Mouse (Mus musculus) kidney, embryonic 15.5 days (tissue): Measurements from ENCODE around the gene Lim2. TPM values are rescaled to one million over a fixed set of nuclear protein-coding genes. Genes with fewer than 3 reads are reported as not detected.

Experiments
- ATAC-seq: fragments of 200-750 bp; cut with Nextera tagmentation; replicated peaks from 2 replicates; pipeline ENCODE4 v1.8.0; 2017; ENCODE audit warnings: moderate TSS enrichment; ENCODE audit not compliant: low FRiP score
- H3K27ac ChIP-seq: fragments of 300-500 bp; sonication (generic); 2 replicates; pipeline ENCODE4 v1.5.1; 2015; ENCODE audit warnings: mild to moderate bottlenecking, inconsistent platforms
- H3K27me3 ChIP-seq: fragments of 300-500 bp; sonication (generic); 2 replicates; pipeline ENCODE4 v1.6.1; 2015; ENCODE audit warnings: inconsistent platforms
- H3K36me3 ChIP-seq: fragments of 300-500 bp; sonication (generic); 2 replicates; pipeline ENCODE4 v1.6.1; 2015; ENCODE audit warnings: inconsistent platforms
- H3K4me1 ChIP-seq: fragments of 300-500 bp; sonication (generic); 2 replicates; pipeline ENCODE4 v1.6.1; 2015; ENCODE audit warnings: inconsistent platforms
- H3K4me2 ChIP-seq: fragments of 300-500 bp; sonication (generic); 2 replicates; pipeline ENCODE4 v1.6.1; 2015; ENCODE audit warnings: moderate library complexity, mild to moderate bottlenecking, inconsistent platforms
- H3K4me3 ChIP-seq: fragments of 300-500 bp; sonication (generic); replicated peaks from 2 replicates; pipeline ENCODE4 v1.5.1; 2015; ENCODE audit warnings: mild to moderate bottlenecking, inconsistent platforms
- H3K9ac ChIP-seq: fragments of 300-500 bp; sonication (generic); 2 replicates; pipeline ENCODE4 v1.6.1; 2015; ENCODE audit warnings: mild to moderate bottlenecking, inconsistent platforms
- H3K9me3 ChIP-seq: fragments of 300-500 bp; sonication (generic); replicated peaks from 2 replicates; pipeline ENCODE4 v1.6.1; 2016; ENCODE audit warnings: inconsistent platforms
- WGBS: fragments of 180-500 bp; shearing (Covaris S2); methylation state at CpG from one replicate; pipeline ENCODE4 v1.1.7; 2015; ENCODE audit warnings: mixed read lengths; 5-methylcytosine and 5-hydroxymethylcytosine counted together
- polyA plus RNA-seq: library from polyadenylated mRNA; unstranded; fragments of >200 nt; fragmentation: Nextera tagmentation; extraction: Ambion mirVana; gene quantifications from 2 replicates; pipeline ENCODE4 v1.2.1, GENCODE M21; 2015

The Lim2 gene
- polyA plus RNA-seq, 1 experiment from 2014 or later, result not detected

- no peak overlapping the region for H3K4me3 ChIP-seq
- no peak overlapping the region for H3K9ac ChIP-seq
- H3K36me3 ChIP-seq, result peaks cover 43% of the 10 kb centered on the region
- peaks cover 4% of the 10 kb centered on the region for H3K4me1 ChIP-seq
- no peaks in the 10 kb centered on the region for H3K27me3 ChIP-seq
- no peaks in the 10 kb centered on the region for H3K9me3 ChIP-seq
- H3K4me2 ChIP-seq, result no peak overlapping the region
- H3K27ac ChIP-seq, result no peak overlapping the region
- 99% methylated on average over 2 of the region's 2 CpGs for WGBS
- no peak for ATAC-seq
Observed at GRCm38 (mm10) chr7:43449811-43450210, 22.3 kb downstream of the Lim2 start.

GRCm38 (mm10) chr7:43451726-43452125, 24.3 kb downstream of the Lim2 start:
- H3K27ac ChIP-seq, result no peak overlapping the region
- no peak for ATAC-seq
- no peak overlapping the region for H3K4me3 ChIP-seq
- WGBS, result 95% methylated on average over 11 of the region's 11 CpGs
- H3K27me3 ChIP-seq, result no peaks in the 10 kb centered on the region
- peaks cover 61% of the 10 kb centered on the region for H3K36me3 ChIP-seq
- H3K4me1 ChIP-seq, result no peaks in the 10 kb centered on the region
- no peak overlapping the region for H3K9ac ChIP-seq
- no peaks in the 10 kb centered on the region for H3K9me3 ChIP-seq
- no peak overlapping the region for H3K4me2 ChIP-seq

DNA sequence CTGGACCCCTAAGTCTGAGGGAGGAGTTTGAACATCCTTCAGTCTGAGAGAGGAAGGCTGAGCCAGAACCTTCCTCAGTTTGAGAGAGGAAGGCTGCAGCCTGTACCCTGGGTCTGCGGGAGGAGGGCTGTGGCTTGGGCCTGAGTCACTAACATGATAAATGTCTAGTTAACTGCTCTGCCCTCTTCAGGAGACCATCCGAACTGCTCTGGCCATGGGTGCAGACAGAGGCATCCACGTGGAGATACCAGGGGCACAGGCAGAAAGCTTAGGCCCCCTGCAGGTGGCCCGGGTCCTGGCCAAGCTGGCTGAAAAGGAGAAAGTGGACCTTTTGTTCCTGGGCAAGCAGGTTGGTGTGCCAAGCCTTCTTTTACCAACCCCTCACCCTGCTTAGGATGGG, 25.1 kb downstream of the Lim2 start:
- no peaks in the 10 kb centered on the region for H3K4me1 ChIP-seq
- H3K36me3 ChIP-seq, result peaks cover 66% of the 10 kb centered on the region
- no peak overlapping the region for H3K27ac ChIP-seq
- H3K27me3 ChIP-seq, result no peaks in the 10 kb centered on the region
- no peak overlapping the region for H3K4me2 ChIP-seq
- H3K4me3 ChIP-seq, result no peak overlapping the region
- WGBS, result 49% methylated on average over 4 of the region's 4 CpGs
- H3K9ac ChIP-seq, result no peak overlapping the region
- no peaks in the 10 kb centered on the region for H3K9me3 ChIP-seq
- ATAC-seq, result peak; percentile 55

DNA sequence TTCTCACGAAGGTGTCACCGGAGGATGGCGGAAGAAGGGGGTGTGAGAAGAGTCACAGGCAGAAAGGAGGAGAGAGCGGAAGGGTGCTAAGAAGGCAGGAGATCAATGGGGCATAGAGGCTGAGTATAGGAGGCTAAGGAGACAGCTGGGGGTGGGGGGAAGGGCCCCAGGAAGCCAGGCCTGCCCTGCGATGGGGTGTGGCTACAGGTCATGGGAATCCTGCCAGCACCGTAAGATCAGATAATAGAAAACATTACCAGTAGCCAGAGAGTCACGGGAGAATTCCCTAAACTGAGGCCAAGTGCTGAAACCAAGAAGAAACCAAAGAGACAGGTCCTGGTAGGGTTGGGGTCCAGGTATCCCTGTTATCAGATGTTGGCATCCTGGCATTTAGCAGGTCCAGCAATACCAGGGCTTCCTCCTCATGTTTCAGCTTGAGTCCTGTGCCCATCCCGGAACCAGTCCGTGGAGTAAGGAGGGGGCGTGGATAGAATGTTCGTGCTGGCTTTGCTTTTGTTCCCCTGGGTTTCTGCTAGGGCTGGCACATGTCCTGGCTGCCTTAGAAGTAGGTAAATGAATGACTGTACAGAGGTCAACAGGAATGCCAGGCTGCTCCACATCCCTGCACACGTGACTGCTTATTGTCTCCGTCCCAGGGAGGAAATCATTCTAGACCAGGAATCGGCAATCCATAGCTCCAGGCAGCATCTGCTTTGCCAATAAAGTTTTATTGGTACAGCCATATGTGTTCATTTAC, 26.3 kb downstream of the Lim2 start:
- 75% methylated on average over 14 of the region's 14 CpGs for WGBS
- no peaks in the 10 kb centered on the region for H3K4me1 ChIP-seq
- H3K4me2 ChIP-seq, result no peak overlapping the region
- no peak for ATAC-seq
- no peak overlapping the region for H3K9ac ChIP-seq
- H3K36me3 ChIP-seq, result peaks cover 73% of the 10 kb centered on the region
- H3K27me3 ChIP-seq, result no peaks in the 10 kb centered on the region
- H3K4me3 ChIP-seq, result no peak overlapping the region
- no peak overlapping the region for H3K27ac ChIP-seq
- H3K9me3 ChIP-seq, result no peaks in the 10 kb centered on the region

DNA sequence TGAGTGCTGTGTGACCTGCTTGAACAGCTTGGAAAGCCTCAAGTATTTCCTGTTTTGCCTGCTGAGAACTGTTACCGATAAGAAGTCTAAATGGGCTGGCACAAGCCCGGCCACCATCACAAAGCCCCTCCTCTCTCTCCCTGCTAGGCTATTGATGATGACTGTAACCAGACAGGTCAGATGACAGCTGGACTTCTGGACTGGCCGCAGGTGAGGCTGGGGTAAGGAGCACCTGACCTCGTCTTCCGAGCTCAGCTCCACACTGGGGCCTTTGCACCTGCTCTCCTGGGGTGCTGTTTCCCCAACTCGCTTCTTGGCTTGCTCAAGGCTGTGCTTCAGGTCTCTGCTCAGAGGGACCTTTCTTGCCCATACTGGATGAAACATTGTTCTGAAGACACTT, 26.9 kb downstream of the Lim2 start:
- Histone ChIP-seq H3K4me3 (no peak overlapping the region), H3K4me1 (no peaks in the 10 kb centered on the region), H3K9me3 (no peaks in the 10 kb centered on the region), H3K9ac (no peak overlapping the region), H3K27ac (no peak overlapping the region), H3K36me3 (peaks cover 73% of the 10 kb centered on the region), H3K27me3 (no peaks in the 10 kb centered on the region), H3K4me2 (no peak overlapping the region)
- 91% methylated on average over 6 of the region's 6 CpGs for WGBS
- ATAC-seq, result no peak

DNA sequence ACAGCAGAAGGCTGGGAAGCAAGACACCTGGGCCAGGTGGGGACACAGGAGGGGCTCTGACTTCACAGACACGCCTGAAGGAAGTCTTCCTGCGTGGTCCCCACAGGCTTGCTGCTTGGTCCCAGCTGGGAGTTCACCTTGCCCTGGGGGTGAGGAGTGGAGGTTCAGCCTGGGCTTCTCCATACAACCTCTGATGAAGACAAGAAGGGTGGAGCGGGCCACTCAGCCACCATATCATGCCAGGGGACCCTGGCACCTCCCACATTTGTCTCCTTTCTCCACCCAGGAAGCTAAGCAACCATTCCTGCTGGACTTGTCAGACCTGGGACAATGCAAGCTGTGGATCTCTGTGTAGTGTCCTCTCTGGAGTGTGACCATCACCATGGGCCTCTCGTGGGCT, 35.4 kb downstream of the Lim2 start, which contains the start of gene Vsig10l:
Gene Vsig10l, plus strand, starts transcription at position 301 of the 400 bp plus-strand sequence.
- H3K9ac ChIP-seq, result no peak within 1 kb of the TSS
- WGBS, result 66% methylated on average over 4 of the region's 4 CpGs
- H3K36me3 ChIP-seq, result peaks cover 5% of the 10 kb centered on the region
- H3K27ac ChIP-seq, result no peak within 1 kb of the TSS
- ATAC-seq, result no peak
- no peak within 1 kb of the TSS for H3K4me2 ChIP-seq
- no peak within 1 kb of the TSS for H3K4me3 ChIP-seq
- H3K9me3 ChIP-seq, result no peaks in the 10 kb centered on the region
- peaks cover 16% of the 10 kb centered on the region for H3K4me1 ChIP-seq
- 0 out of 2 replicates have a peak, but pooled peaks cover 14% of the 10 kb centered on the region for H3K27me3 ChIP-seq

DNA sequence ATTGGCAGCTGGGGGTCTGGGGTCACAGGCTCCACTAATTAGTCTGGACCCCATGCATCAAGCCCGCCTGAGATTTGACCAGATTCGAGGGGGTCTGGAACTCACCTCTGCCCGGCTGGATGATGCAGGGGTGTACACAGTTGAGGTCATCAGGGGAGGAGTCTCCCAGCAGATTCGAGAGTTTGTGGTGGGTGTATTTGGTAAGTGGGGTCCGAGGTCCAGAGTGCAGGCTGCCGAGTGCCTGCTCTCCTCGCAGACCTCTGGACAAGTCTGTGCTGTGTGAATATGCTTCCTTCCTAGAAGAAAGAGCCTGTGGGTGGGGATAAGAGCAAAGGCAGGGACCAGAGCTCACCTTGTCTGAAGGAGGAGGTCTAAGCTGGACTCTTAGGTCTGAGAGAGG, 36.5 kb downstream of the Lim2 start:
- H3K36me3 ChIP-seq, result no peaks in the 10 kb centered on the region
- H3K4me3 ChIP-seq, result no peak overlapping the region
- no peak overlapping the region for H3K9ac ChIP-seq
- WGBS, result 85% methylated on average over 7 of the region's 7 CpGs
- no peak for ATAC-seq
- no peaks in the 10 kb centered on the region for H3K9me3 ChIP-seq
- 0 out of 2 replicates have a peak, but pooled peaks cover 14% of the 10 kb centered on the region for H3K27me3 ChIP-seq
- H3K4me2 ChIP-seq, result no peak overlapping the region
- no peak overlapping the region for H3K27ac ChIP-seq
- H3K4me1 ChIP-seq, result peaks cover 16% of the 10 kb centered on the region

GRCm38 (mm10) chr7:43464864-43465343, 37.4 kb downstream of the Lim2 start:
- peak overlapping the region; percentile 35 for H3K9ac ChIP-seq
- H3K36me3 ChIP-seq, result no peaks in the 10 kb centered on the region
- peaks cover 16% of the 10 kb centered on the region for H3K4me1 ChIP-seq
- H3K27me3 ChIP-seq, result 0 out of 2 replicates have a peak, but pooled peaks cover 14% of the 10 kb centered on the region
- WGBS, result 5% methylated on average over 35 of the region's 35 CpGs
- peak overlapping the region; percentile 41; the same call in 1 of the 2 replicates for H3K27ac ChIP-seq
- H3K4me3 ChIP-seq, result peak overlapping the region; percentile 51
- H3K4me2 ChIP-seq, result peak overlapping the region; percentile 82
- peak; percentile 13; the same call in 1 of the 2 replicates for ATAC-seq
- no peaks in the 10 kb centered on the region for H3K9me3 ChIP-seq

- peak; percentile 92 for ATAC-seq
- H3K9ac ChIP-seq, result peak overlapping the region; percentile 35
- 0 out of 2 replicates have a peak, but pooled peaks cover 14% of the 10 kb centered on the region for H3K27me3 ChIP-seq
- H3K9me3 ChIP-seq, result no peaks in the 10 kb centered on the region
- no peaks in the 10 kb centered on the region for H3K36me3 ChIP-seq
- H3K4me2 ChIP-seq, result peak overlapping the region; percentile 82
- peak overlapping the region; percentile 51 for H3K4me3 ChIP-seq
- H3K4me1 ChIP-seq, result peaks cover 16% of the 10 kb centered on the region
- under 1% methylated on average over 33 of the region's 33 CpGs for WGBS
- H3K27ac ChIP-seq, result peak overlapping the region; percentile 41; the same call in 1 of the 2 replicates
Observed at GRCm38 (mm10) chr7:43465344-43466098, 38.1 kb downstream of the Lim2 start.

- 0 out of 2 replicates have a peak, but pooled peaks cover 14% of the 10 kb centered on the region for H3K27me3 ChIP-seq
- peak overlapping the region; percentile 23; the same call in 1 of the 2 replicates for H3K9ac ChIP-seq
- ATAC-seq, result peak; percentile 66
- no peaks in the 10 kb centered on the region for H3K9me3 ChIP-seq
- H3K36me3 ChIP-seq, result peaks cover 4% of the 10 kb centered on the region; the same call in 1 of the 2 replicates
- H3K4me2 ChIP-seq, result peak overlapping the region; percentile 82
- H3K4me1 ChIP-seq, result peaks cover 16% of the 10 kb centered on the region
- under 1% methylated on average over 33 of the region's 33 CpGs for WGBS
- H3K27ac ChIP-seq, result peak overlapping the region; percentile 22; the same call in 1 of the 2 replicates
- H3K4me3 ChIP-seq, result peak overlapping the region; percentile 51
Observed at GRCm38 (mm10) chr7:43466099-43466694, 38.7 kb downstream of the Lim2 start.

DNA sequence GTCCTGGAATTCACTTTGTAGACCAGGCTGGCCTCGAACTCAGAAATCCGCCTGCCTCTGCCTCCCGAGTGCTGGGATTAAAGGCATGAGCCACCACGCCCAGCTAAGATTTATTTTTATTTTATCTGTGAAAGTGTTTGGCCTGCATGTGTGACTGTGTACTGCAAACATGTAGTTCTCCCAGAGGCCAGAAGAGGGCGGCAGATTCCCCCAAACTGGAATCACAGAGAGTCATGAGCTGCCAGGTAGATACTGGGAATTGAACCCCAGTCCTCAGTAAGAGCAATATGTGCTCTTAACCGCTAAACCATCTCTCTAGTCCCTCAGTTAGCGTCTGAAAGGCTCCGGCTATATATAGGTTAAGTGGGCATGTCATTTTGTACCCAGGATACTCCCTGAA, 42.9 kb downstream of the Lim2 start:
- Histone ChIP-seq H3K4me3 (no peak overlapping the region), H3K27me3 (peaks cover 13% of the 10 kb centered on the region), H3K27ac (no peak overlapping the region), H3K9ac (no peak overlapping the region), H3K4me2 (no peak overlapping the region), H3K9me3 (no peaks in the 10 kb centered on the region), H3K36me3 (peaks cover 4% of the 10 kb centered on the region; the same call in 1 of the 2 replicates), H3K4me1 (peaks cover 8% of the 10 kb centered on the region)
- no peak for ATAC-seq
- WGBS, result 54% methylated on average over 8 of the region's 8 CpGs
